Mouse (Mus musculus) cerebellum, adult 2 months (tissue): Measurements from ENCODE around the gene Zfp956. TPM values are rescaled to one million over a fixed set of nuclear protein-coding genes. Genes with fewer than 3 reads are reported as not detected.

Experiments
- DNase-seq, 2 experiments: peaks; one replicate each; pipeline ENCODE4 v3.0.0; 2021
- H3K27ac ChIP-seq: fragments of 200-500 bp; 2 replicates; pipeline ENCODE4 v1.5.1; 2012; ENCODE audit warnings: low read length, control low read depth, inconsistent platforms; ENCODE audit not compliant: insufficient read depth
- H3K27me3 ChIP-seq: fragments of 200-500 bp; 2 replicates; pipeline ENCODE4 v1.6.1; 2012; ENCODE audit warnings: inconsistent platforms, mild to moderate bottlenecking, low read length, moderate library complexity; ENCODE audit not compliant: control insufficient read depth, insufficient read depth
- H3K4me1 ChIP-seq: fragments of 200-500 bp; 2 replicates; pipeline ENCODE4 v1.6.1; 2011; ENCODE audit warnings: low read length; ENCODE audit not compliant: control insufficient read depth, insufficient read depth
- H3K4me3 ChIP-seq: fragments of 200-500 bp; replicated peaks from 2 replicates; pipeline ENCODE3; 2011; ENCODE audit warnings: mild to moderate bottlenecking, low read depth, low read length, control low read depth; ENCODE audit not compliant: insufficient read depth
- CTCF ChIP-seq: fragments of 200-500 bp; IDR thresholded peaks from 2 replicates; pipeline ENCODE4 v1.5.1; 2011; ENCODE audit warnings: low read depth, mild to moderate bottlenecking, control low read depth, low read length, moderate library complexity, borderline replicate concordance; ENCODE audit not compliant: insufficient read depth
- POLR2A ChIP-seq: fragments of 200-500 bp; IDR thresholded peaks from 2 replicates; pipeline ENCODE4 v1.6.1; 2011; ENCODE audit warnings: low read length, control low read depth, borderline replicate concordance; ENCODE audit not compliant: insufficient read depth
- WGBS: fragments of 180-500 bp; shearing (Covaris S2); methylation state at CpG from one replicate; pipeline ENCODE4 v1.1.7; 2018; 5-methylcytosine and 5-hydroxymethylcytosine counted together
- polyA plus RNA-seq: library from polyadenylated mRNA; depleted of rRNA; stranded (reverse); fragments of >200 nt; gene quantifications from 2 replicates; pipeline ENCODE4 v1.2.3, GENCODE M21; 2012; rRNA removed

Zfp956 gene
- polyA plus RNA-seq: 34.4 and 35.1 TPM in 2 replicates

- Histone ChIP-seq H3K4me1 (peaks cover 9% of the 10 kb centered on the region), H3K27ac (peak within 1 kb of the TSS; percentile 72), H3K4me3 (peak within 1 kb of the TSS; percentile 77), H3K27me3 (no peaks in the 10 kb centered on the region)
- WGBS: under 1% methylated on average over 31 of the region's 31 CpGs
- DNase-seq: peak; percentile 97
- TF ChIP-seq POLR2A: peak; percentile 87; the same call in 1 of the 2 replicates
- no peak for TF ChIP-seq CTCF
Observed at GRCm38 (mm10) chr6:47953191-47953726, at the start of gene Zfp956. Gene Zfp956, plus strand, starts transcription at chr6:47953390.

GRCm38 (mm10) chr6:47903587-47903986 is 49.6 kb upstream of the Zfp956 start:
- H3K27me3 ChIP-seq: no peaks in the 10 kb centered on the region
- DNase-seq: peak; percentile 77 to 88

GRCm38 (mm10) chr6:47904361-47904760 is 48.8 kb upstream of the Zfp956 start:
- H3K4me1 ChIP-seq: peaks cover 4% of the 10 kb centered on the region
- no peak for TF ChIP-seq CTCF
- TF ChIP-seq POLR2A: no peak
- no peak overlapping the region for H3K27ac ChIP-seq
- no peak for DNase-seq
- WGBS: 79% methylated on average over 19 of the region's 19 CpGs
- no peaks in the 10 kb centered on the region for H3K27me3 ChIP-seq
- H3K4me3 ChIP-seq: no peak overlapping the region

More at GRCm38 (mm10) chr6:47903587-47903986, 49.6 kb upstream of the Zfp956 start:
- H3K4me3 ChIP-seq: no peak overlapping the region
- peak overlapping the region; percentile 49 for H3K27ac ChIP-seq
- TF ChIP-seq CTCF: no peak
- TF ChIP-seq POLR2A: no peak
- H3K4me1 ChIP-seq: peaks cover 4% of the 10 kb centered on the region
- 15% methylated on average over 4 of the region's 4 CpGs for WGBS

- Histone ChIP-seq H3K27ac (no peak overlapping the region), H3K27me3 (no peaks in the 10 kb centered on the region), H3K4me3 (no peak overlapping the region), H3K4me1 (peaks cover 4% of the 10 kb centered on the region)
- 72% methylated on average over 44 of the region's 44 CpGs for WGBS
- DNase-seq: no peak
- TF ChIP-seq POLR2A (no peak), CTCF (no peak)
Observed at GRCm38 (mm10) chr6:47904917-47905695, 48.1 kb upstream of the Zfp956 start.

GRCm38 (mm10) chr6:47906326-47906725 is 46.9 kb upstream of the Zfp956 start:
- H3K27me3 ChIP-seq: no peaks in the 10 kb centered on the region
- peaks cover 4% of the 10 kb centered on the region for H3K4me1 ChIP-seq
- 91% methylated on average over 5 of the region's 5 CpGs for WGBS
- TF ChIP-seq CTCF (no peak), POLR2A (no peak)
- H3K4me3 ChIP-seq: no peak overlapping the region
- DNase-seq: no peak
- no peak overlapping the region for H3K27ac ChIP-seq

GRCm38 (mm10) chr6:47909007-47909406 is 44.2 kb upstream of the Zfp956 start:
- Histone ChIP-seq H3K4me3 (no peak overlapping the region), H3K4me1 (no peaks in the 10 kb centered on the region), H3K27me3 (no peaks in the 10 kb centered on the region), H3K27ac (no peak overlapping the region)
- TF ChIP-seq POLR2A (no peak), CTCF (no peak)
- WGBS: 71% methylated on average over 1 of the region's 1 CpGs
- no peak for DNase-seq

GRCm38 (mm10) chr6:47911650-47912049 is 41.5 kb upstream of the Zfp956 start:
- Histone ChIP-seq H3K27ac (no peak overlapping the region), H3K4me1 (no peaks in the 10 kb centered on the region), H3K4me3 (no peak overlapping the region), H3K27me3 (no peaks in the 10 kb centered on the region)
- TF ChIP-seq POLR2A: no peak
- no peak for TF ChIP-seq CTCF
- no peak for DNase-seq
- 47% methylated on average over 1 of the region's 1 CpGs for WGBS

- Histone ChIP-seq H3K27ac (no peak overlapping the region), H3K4me1 (no peaks in the 10 kb centered on the region), H3K4me3 (no peak overlapping the region), H3K27me3 (no peaks in the 10 kb centered on the region)
- 58% methylated on average over 3 of the region's 3 CpGs for WGBS
- no peak for DNase-seq
- no peak for TF ChIP-seq CTCF
- no peak for TF ChIP-seq POLR2A
Observed at GRCm38 (mm10) chr6:47912991-47913390, 40.2 kb upstream of the Zfp956 start.
